Mouse (Mus musculus) ZHBTc4 (cell line): ENCODE data around the gene Cwc22.

Experiments used
- DNase-seq: peaks from one replicate; pipeline ENCODE4 v3.0.0-alpha.2; 2011; ENCODE audit warnings: low read depth, low spot score

Gene Cwc22

DNA sequence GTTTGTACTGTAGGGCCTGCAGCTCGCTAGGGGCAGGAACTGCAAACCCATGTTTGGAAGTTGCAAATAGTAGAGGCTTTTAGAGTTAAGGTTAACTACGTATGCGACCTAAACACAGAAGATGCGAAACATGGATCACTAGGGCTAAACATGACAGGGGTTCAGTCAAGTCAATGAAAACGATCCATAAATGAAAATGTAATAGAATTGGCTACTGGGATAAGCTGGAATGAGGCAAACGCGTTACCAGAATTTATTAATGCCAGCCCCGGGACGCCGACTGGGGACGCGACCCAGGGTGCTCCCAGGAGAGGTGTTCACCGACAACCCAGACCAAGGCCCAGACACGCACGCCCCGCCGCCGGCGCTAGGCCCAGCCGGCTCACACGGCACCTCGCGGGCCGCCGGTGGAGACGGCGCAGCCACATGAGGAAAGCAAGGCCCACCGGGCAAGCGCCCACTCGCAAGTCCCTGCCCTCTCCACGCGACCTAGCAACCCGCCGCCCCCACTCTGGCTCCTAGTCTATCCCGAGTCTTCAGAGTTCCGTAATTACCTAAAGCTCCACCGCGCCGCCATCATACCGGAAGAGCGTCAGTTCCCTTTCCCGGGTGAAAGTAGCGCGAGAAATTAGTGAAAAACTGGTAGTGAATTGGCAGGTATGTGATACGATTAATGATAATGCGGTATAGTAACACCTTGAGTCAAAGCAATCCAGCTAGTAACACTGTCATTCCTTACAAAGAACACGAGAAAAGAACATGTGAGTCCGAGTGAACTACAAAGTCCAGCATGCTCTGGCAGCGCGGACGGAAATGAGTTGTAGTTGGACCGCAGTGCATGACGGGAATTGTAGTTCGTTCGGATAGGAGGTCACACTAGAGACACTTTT lies at the start of gene Cwc22:
Gene Cwc22, minus strand, starts transcription at position 780 of the 890 bp plus-strand sequence.
- DNase-seq, result peak; percentile 94

DNA sequence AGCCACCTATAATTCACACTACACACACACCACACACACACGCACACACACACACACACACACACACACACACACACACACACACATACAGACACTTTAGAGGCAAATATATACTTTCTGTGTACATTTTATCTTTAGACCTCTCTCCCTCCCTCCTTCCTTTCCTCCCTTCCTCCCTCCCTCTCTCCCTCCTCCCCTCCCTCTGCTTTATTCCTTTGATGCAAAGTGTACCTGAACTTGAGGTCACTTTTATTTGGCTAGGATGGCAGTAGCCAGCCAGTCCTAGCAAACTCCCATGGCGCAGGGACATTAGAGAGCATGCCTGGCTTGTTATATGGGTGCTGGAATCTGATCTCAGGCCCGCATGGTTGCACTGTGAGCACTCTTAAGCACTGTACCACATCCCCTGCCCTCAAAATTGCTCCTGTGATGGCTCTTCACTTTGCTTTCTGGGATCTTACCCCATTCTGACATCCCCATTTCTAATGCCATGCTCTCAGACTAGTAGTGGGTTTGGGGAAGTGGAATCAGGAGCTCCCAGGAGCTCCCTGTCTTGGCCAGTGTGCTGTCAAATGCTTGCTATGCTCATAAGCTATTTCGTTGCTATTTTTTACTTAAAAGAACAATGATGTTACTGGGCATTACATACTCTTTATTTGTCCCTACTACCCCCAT lies 47.7 kb upstream of the Cwc22 start:
- DNase-seq, result no peak

DNA sequence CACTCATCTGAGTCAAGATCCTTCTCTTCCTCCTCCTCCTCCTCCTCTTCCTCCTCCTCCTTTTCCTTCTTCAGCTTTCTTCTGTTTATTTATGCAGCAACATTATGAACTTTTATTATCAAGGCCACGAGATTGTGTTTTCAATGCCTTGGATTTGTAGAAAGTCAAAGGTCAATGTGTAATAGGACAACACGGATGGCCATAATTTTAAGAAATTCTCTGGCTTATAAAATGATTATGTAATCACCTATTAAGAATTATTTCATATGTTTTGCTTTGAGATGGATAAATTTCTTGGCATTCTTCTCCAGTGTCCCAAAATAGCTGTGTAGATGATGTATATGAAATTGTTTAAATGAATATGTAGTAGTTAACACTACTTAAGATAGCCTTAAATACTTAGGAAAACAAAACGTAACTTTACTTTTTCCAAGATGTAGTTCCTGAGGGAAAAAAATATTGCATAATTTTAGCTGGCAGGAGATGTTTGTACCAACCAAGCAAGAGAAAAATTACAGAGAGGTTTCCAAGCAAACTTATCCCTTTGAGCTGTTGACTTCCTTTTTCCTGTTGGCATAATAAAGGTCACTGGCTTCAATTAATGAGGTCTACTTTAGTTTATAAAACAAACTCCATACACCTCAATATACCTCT lies 46.9 kb upstream of the Cwc22 start:
- DNase-seq, result no peak

DNA sequence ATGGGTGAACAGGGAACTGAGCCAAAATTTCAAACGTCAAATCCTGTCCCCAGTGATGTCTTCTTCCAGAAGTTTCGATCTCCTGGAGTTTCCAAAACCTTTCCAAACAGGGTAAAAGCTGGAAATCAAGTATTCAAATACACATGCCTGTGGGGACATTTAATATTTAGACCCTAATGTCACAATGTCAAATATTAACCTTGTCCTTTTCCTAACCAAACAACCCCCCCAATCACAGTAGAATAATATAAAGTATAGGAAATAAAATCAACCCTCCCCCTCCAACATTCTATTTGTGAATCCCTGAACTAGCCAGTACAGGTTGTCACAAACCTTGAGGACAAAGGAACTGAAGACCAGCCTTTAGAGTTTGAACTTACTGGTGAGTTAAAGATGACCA lies 44.6 kb upstream of the Cwc22 start:
- DNase-seq, result no peak

DNA sequence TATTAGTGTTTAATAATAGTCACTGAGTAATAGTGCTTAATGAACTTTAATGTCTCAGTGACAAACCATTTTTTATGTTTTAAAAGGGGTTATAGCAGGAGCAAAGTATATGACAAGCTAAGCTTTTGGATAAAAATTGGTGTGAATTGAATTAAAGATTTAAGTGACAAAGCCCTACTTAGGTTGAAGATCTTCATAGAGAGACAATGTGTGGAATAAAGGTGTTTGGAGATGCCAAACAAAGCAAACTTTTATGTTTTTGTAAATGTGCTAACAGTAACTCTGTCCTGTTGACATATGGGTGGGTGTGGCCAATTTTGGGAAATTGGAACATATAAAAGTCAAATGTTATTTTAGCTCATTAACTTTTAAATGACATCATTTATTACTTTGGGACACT lies 43.9 kb upstream of the Cwc22 start:
- no peak for DNase-seq

DNA sequence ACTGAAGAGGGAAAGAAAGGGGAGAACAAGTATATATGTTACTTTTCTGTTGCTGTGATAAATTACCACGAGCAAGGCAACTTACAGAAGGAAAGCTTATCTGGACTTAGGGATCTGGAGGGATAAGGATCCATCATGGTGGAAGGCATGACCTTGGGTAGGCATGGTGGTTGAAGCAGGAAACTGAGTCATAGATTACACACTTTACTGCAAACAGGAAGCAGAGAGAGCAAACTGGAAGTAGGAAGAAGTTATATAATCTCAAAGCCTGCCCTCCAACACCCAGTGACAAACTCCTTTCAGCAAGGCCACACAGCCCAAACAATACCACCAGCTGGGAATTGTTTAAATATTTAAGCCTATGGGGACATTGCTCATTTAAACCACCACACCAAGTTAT lies 43.2 kb upstream of the Cwc22 start:
- no peak for DNase-seq

DNA sequence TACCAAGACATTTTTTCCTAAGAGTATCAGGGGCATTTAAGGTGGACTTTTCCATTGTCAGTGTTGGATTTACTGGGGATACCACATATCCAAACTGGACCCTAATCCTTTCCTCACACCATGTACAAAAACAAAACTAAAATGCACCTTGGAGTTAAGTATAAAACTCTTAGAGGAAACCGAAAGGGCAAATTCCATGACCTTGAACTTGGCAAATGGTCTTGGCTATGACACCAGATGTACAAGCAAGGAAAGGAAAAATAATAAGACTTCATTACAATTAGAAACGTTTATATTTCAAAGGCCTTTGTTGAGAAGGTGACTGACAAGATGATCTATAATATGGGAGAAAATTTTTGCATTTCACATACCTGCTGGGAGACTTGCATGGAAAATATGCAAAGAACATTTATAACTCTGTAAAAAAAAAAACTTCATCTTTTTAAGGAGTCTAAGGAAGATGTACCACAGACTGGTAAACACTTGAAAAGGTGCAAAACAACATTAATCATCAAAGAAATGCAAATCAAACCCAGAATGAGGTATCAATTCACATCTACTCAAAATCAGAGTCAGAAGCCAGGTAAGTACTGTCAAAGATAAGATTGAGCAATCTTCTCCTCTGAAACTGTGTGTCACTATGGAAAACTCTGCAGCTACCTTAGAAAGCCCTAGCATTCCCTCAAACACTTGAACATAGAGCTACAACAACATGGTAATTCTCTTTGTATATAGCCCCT lies 40.0 kb upstream of the Cwc22 start:
- DNase-seq, result no peak

DNA sequence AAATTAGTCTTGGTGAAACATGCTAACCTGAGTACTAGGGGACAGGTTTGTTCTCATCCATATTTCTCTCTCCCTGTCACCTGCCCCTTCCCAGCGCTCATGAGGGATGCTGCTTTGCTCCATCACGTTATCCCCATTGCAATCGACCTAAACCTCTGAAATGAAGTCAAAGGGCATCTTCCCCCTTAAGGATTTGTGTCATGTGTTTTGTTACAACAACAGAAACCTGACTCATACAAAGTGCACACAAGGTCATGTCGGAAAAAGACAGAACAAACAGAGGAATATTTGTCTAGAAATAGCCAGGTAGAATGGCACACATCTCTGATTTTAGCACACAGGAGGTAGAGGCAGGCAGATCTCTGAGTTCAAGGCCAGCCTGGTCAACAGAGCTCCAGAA lies 38.0 kb upstream of the Cwc22 start:
- no peak for DNase-seq

DNA sequence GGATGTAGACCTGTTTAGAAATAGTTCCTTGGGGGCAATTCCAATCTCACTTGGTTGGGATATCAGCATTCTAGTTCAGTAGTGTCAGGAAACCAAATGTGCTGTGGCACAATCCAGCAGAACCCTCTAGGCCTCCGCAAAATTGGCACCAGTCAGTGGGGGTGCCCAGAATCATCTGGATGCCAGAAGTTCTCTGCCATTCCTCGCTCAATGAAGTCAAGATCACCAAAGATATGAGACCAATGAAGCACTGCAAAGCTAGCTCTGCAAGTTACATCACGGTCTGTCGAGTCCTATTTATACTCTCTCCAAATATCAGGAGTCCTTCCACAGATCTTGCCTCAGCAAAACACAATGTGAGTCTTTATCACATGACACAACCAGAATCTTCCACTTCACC lies 35.7 kb upstream of the Cwc22 start:
- no peak for DNase-seq

DNA sequence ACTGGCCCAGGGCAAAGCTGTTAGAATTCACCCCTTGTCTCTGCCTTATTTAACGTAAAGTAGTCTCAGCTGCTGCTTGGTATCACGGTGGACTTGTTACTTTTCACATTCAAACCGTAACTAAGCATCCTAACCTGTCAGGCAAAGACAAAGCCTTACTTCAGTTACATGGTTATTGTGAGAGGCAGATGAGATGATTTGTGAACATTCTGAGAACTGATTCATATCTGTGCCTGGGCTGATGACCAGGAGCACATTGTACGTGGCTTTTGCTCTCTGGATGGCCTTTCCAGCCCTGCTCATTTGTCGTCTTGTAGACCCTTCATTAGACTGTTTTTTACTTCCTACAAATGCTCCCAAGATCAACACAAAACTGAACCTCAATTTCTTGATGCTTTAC lies 34.5 kb upstream of the Cwc22 start:
- no peak for DNase-seq

DNA sequence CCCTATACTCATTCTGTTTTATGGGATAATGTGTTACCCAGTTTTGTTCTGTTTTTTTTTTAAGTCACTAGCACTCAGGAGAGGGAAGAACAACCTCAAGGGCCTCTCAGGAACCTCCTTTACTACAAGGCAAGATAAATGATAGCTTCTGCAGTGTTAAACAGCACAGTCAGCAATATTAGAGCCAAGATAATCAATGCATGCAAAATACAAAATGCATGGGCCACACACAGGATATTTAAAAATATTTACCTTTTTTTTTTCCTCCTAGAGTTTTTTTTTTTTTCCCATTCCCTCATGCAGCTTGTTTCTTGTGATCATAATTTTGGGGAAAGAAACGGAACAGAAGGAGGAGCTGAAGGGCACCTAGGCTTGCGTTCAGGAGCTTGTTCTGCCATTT lies 33.3 kb upstream of the Cwc22 start:
- DNase-seq, result no peak

DNA sequence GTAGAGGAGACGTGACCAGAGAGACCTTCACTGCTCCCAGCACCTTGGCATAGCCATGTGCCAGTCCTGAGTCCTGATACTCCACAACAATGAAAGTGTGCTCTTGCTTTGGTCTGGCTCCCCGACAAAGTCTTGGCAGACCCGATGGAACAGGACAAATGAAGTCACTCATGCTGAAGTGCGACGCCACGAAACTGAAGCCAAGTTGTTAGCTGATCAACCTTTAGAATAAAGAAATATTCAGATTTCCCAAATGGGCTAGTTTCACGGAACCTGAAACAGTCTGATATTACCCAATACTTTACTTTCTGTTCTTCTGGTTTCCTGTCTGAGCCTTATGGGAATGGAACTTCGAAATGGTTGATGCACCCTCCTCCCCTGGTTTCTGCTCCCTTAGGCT lies 32.9 kb upstream of the Cwc22 start:
- DNase-seq, result no peak

DNA sequence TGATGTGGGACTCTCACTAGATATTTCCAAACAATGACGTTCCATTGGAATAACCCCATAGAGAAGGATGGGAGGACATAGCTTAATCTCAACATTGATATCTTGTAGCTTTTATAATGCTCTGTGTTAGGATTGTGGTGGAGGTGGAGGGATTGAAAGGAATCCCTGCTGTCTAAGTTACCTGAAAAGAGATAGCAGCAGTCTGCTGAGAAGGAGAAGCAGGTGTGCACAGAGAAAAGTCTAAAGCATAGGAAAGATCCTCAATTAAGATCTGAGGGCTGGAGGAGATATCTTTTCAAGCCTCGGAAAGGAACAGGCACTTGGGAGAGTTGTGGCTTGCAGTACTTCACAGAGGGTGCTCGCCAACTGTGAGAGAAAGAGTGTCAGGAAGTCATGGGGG lies 32.1 kb upstream of the Cwc22 start:
- DNase-seq, result no peak

DNA sequence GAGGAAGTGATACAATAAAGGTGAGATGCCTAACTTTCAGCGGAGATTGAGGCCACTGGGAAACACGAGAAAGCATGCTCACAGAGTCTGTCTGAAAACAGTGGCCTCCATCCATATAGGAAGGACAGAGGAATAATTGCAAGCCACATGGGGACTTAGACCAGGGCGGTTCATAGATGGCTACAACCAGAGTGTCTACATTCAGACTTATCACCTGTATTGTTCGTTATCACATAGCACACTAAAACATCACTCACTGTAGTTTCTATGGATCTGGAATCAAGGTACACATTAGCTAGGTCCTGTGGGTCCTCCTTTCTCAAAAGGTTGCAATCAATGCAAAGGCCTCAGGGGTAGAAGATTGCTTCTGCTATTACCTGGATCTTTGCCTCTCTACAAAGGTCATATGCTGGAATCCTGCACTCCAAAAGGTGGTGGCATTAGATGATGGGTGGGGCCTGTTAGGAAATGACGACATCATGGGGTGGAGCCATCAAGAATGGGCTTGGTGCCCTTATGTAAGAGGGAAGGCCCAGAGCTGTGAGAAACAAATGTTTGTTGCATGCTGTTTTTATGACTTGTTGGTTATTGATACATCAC lies 30.2 kb upstream of the Cwc22 start:
- no peak for DNase-seq

DNA sequence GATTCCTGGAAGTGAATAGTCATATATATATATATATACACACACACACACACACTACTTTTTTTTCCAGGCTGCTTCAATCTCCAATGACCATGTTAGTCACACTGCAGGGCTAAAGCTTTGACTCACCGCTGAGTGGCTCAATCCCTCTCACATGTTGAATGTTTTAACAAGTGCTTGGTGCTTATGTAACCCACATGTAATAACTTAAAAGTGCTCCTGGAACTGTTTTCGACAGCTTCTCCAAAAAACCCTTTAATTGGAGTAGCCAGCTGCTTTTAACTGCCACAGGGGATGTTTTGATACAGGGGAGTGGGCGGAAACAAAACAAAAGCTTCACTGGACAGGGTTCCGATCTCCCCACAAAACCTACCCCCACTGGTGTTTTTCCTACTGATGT lies 29.4 kb upstream of the Cwc22 start:
- no peak for DNase-seq

DNA sequence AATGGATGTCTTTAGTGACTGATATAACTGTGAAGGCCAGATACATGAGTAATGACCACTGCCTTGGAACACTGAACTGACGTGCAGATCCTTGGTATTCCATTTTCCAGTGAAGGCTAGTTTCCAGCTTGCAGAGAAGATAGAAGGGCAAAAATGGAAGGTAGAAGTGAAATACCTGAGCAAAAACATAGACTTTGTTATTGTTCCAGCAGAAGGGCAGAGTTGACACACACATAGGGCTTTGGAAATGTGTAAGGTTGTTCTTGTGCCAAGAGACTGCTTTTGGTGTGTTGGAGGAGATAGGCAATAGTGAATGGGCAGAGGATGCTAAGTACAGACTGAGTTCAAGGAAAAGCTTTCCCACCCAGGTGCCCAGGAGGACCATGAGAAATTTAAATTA lies 28.8 kb upstream of the Cwc22 start:
- DNase-seq, result no peak

DNA sequence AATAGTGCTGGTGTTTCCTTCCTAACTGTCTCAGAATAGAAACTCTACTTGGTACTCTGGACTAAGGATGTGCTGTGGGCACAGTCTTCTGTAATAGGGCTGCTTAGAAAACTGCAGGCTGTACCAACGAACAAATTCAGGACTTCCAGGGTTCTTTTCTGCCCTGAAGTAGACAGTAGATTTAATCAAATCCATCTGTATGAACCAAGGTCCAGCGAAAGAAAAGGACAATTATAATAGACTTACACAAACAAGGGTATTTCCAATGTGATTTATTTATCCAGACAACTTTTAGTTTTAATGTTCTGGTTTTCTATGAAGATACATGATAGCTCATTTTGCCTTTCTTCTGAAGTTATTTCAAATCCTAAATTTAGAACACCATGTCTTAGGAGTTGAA lies 28.2 kb upstream of the Cwc22 start:
- no peak for DNase-seq

DNA sequence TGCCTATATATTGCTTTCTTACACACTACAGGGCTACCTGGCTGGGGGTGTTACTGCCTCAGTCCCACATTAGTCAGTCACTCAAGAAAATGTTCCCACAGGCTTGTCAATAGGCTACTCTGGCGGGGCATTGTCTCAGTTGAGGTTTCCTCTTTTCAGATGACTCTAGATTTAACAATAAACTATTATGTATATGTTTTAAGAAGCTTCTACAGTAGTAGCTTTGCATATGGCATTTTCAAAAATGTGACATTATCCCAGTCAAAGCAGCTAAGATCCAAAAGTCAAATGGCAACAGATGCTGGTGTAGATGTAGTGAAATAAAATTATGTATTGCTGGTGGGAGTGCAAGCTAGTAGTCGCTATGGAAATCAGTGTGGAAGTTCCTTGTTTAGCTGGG lies 27.1 kb upstream of the Cwc22 start:
- DNase-seq, result no peak

DNA sequence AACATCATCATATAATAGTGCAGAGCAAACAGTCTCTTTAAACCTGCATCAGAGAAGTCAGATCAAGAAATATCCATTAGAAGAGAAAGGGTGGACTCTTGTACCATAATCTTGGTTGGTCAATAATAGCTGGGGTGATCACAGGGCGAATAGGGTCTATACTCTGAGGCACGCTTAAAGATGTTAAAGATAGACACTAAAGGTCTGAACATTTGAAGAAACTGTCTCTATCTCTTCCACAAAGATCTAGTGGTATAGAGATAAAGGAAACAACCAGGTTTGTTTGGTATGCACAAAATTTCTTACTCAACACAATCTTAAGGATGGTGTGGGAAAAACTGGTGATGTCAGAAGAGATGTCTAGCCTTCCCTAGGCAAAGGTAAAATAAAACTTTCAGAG lies 26.4 kb upstream of the Cwc22 start:
- no peak for DNase-seq

DNA sequence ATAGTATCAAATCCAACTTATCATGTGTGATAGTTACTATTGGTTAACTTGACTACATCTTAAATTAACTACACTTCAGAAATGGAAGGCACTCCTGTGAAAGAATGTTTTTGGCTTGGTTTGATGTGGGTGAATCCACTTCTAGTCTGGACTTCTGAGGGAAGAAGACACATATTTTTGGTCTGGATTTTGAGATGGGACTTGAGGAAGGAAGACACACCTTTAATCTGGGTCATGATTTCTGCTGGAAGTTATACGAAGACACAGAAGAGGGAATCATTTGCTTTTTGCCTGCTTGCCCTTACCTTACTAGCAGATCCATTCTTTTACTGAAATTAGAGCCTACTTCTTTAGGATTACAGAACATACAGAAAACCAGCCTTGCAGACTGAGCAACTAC lies 25.7 kb upstream of the Cwc22 start:
- DNase-seq, result no peak

DNA sequence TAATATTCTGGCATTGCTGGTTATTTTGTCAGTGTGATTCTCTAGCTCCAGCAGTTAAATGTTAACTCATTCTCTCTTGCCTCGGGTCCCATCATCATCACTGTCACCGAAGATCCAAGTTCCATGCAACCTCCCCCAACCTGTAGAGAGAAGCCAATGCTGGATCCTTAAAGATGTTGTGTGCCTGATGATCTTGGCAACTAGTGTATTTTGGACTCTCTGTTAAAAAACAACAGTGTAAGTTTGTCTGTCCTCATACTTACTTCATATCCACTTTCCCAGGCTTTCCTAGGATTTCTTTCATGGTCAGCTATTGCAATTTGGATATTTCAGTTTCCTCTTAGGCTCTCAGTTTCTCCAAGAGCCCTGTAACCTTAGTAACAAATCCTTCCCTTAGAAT lies 25.2 kb upstream of the Cwc22 start:
- no peak for DNase-seq

DNA sequence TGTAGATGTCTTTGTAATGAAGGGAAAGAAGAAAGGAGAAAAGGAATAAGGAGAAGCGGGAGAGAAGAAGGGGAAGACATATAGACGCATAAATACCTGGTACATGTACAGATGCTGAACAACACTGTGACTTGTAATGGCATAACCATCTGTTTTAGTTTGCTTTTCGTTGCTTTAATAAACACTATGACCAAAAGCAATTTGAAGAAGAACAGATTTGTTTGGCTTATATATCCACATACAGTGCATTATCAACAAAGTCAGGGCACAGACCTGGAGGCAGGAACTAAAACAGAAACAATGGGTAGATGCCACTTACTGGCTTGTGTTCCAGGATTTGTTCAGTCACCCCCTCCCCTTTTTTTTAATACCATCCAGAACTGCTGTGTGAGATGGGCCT lies 24.4 kb upstream of the Cwc22 start:
- DNase-seq, result no peak
